Mouse (Mus musculus) mouse embryonic stem cell (cell line): ENCODE measurements around the gene Meltf.

Experiments used
- in situ Hi-C, 2 experiments: fragments of 300-500 bp; cut with MboI; formaldehyde crosslinking; loops; 1 replicate in 1 of 2; 3 replicates in 1 of 2; pipeline ENCODE4 v1.14.3; 2019 to 2020; ENCODE audit warnings: low sequenced_read_pairs in 2 of 2, low pct_unique_long_range_greater_than_20kb in 1 of 2, mixed read lengths in 1 of 2; ENCODE audit not compliant: unreplicated experiment in 1 of 2

Meltf gene

DNA sequence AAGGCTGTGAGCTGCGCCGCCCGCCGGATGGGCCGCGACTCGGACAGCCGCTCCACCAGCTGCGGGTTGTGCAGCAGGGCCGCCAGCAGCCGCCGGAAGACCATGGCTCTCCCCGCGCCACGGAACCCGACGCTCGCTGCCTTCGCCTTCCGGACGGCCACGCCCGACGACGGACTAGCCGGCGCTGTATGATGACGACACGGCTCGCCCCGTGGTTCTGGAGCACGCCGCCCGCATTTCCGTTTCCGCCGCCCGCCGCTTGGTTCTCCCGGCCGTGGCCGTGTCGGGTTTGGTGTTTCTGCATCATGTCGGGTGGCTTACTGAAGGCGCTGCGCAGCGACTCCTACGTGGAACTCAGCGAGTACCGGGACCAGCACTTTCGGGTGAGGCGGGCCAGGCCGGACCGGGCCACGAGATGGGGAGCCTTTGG, 69.8 kb downstream of the Meltf start, which contains the start of the genes 0610012G03Rik and Ncbp2:
TSS of gene 0610012G03Rik (minus strand) at position 150 of the 430 bp plus-strand sequence.
TSS of gene Ncbp2 (plus strand) at position 169 of the 430 bp plus-strand sequence.
- in situ Hi-C loops, result no loop called here
